Mouse (Mus musculus): Measurements from ENCODE around the gene Gm13124.

DNA sequence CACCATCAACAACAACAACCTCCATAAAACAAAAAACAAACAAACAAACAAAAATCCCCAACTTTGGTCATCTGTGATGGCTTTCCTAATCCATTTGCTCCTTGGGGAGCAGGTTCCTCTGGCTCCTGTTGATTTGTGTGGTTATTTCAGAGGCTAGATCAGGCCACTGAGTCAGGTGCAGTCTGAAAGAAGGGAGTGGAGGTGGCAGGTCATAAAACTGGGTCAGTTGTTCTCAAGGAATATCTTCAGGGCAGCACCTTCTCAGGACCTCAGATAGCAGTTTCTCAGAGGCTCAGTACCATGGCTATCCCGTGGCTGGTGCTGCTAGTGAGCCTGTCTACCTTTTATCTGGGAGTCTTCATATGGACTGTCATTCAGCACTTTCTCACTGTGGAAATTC, 48.5 kb upstream of the Gm13124 start, which contains the start of gene Aadacl4:
- TF ChIP-seq POLR2AphosphoS5 (IDR thresholded peaks at IDR 0.05; ENCODE audit: insufficient replicate concordance, low read depth, low read length) = no peak
- no peak for TF ChIP-seq CTCF (IDR thresholded peaks at IDR 0.05; ENCODE audit: low read depth, low read length)

Measured in G1E (cell line).